Mouse (Mus musculus): ENCODE data around the gene Cpa5.

GRCm38 (mm10) chr6:30611212-30611611, 402 bp downstream of the Cpa5 start:
- TF ChIP-seq GATA1 (IDR thresholded peaks at IDR 0.05; ENCODE audit: borderline replicate concordance, low read length): no peak
- TF ChIP-seq FLI1 (IDR thresholded peaks at IDR 0.05; ENCODE audit: low read length): no peak
